Mouse (Mus musculus) embryonic facial prominence, embryonic 11.5 days (tissue): Measurements from ENCODE around the gene 4930518I15Rik. TPM values are rescaled to one million over a fixed set of nuclear protein-coding genes. Genes with fewer than 3 reads are reported as not detected.

Source experiments
- ATAC-seq: fragments of 200-750 bp; cut with Nextera tagmentation; replicated peaks from 2 replicates; pipeline ENCODE4 v1.8.0; 2017; ENCODE audit warnings: low read depth; ENCODE audit not compliant: insufficient number of reproducible peaks, low FRiP score, low TSS enrichment
- DNase-seq: peaks from one replicate; pipeline ENCODE4 v3.0.0-alpha.2; 2015; ENCODE audit warnings: low spot score
- H3K27ac ChIP-seq: fragments of 300-500 bp; sonication (generic); replicated peaks from 2 replicates; pipeline ENCODE4 v1.5.1; 2014; ENCODE audit warnings: mild to moderate bottlenecking, low read depth, low read length, control low read depth
- H3K27me3 ChIP-seq: fragments of 300-500 bp; sonication (generic); 2 replicates; pipeline ENCODE4 v1.6.1; 2014; ENCODE audit warnings: mild to moderate bottlenecking, low read length, moderate library complexity, mixed read lengths; ENCODE audit not compliant: control insufficient read depth, insufficient read depth
- H3K36me3 ChIP-seq: fragments of 300-500 bp; sonication (generic); replicated peaks from 2 replicates; pipeline ENCODE4 v1.6.1; 2014; ENCODE audit warnings: low read depth, mild to moderate bottlenecking, low read length, moderate library complexity, mixed read lengths; ENCODE audit not compliant: control insufficient read depth, insufficient read depth
- H3K4me1 ChIP-seq: fragments of 300-500 bp; sonication (generic); 2 replicates; pipeline ENCODE4 v1.6.1; 2014; ENCODE audit warnings: low read length, mixed read lengths; ENCODE audit not compliant: control insufficient read depth, insufficient read depth
- H3K4me2 ChIP-seq: fragments of 300-500 bp; sonication (generic); 2 replicates; pipeline ENCODE4 v1.6.1; 2014; ENCODE audit warnings: low read depth, mild to moderate bottlenecking, control low read depth, low read length, moderate library complexity
- H3K4me3 ChIP-seq: fragments of 300-500 bp; sonication (generic); 2 replicates; pipeline ENCODE4 v1.5.1; 2014; ENCODE audit warnings: low read depth, low read length, control low read depth
- H3K9ac ChIP-seq: fragments of 300-500 bp; sonication (generic); replicated peaks from 2 replicates; pipeline ENCODE4 v1.6.1; 2014; ENCODE audit warnings: mild to moderate bottlenecking, control low read depth, low read length
- H3K9me3 ChIP-seq: fragments of 300-500 bp; sonication (generic); replicated peaks from 2 replicates; pipeline ENCODE4 v1.6.1; 2016; ENCODE audit warnings: mild to moderate bottlenecking, low read length, inconsistent platforms, mixed read lengths; ENCODE audit not compliant: control insufficient read depth
- WGBS: fragments of 180-500 bp; shearing (Covaris S2); extraction: QIAGEN DNeasy Blood & Tissue Kit; methylation state at CpG from one replicate; pipeline ENCODE4 v1.1.7; 2014; 5-methylcytosine and 5-hydroxymethylcytosine counted together
- polyA plus RNA-seq: library from polyadenylated mRNA; unstranded; fragments of >200 nt; fragmentation: Nextera tagmentation; extraction: Ambion mirVana; gene quantifications from 2 replicates; pipeline ENCODE4 v1.2.1, GENCODE M21; 2014

4930518I15Rik gene
- polyA plus RNA-seq, 1 experiment from 2014 or later = 4.3 TPM

DNA sequence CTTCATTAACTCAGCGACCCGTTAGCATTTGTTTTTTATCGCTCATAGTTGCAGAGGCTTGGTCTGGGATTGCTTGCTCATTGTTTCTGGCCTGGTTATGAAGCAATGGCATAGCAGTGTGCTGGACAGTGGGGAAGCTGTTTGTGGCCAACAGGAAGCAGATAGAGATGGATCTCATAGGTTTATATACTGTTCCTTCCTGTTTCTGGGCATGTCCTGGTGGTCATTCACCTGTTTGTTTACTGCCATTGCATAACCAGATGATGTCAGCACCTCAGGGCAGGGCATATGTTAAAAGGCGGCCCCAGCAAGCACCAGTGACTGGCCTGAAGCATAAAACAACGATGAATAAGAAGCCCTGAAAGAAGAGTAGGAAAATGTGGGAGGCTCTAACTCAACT lies 7.2 kb downstream of the 4930518I15Rik start:
- H3K4me3 ChIP-seq = no peak overlapping the region
- H3K27ac ChIP-seq = no peak overlapping the region
- no peak overlapping the region for H3K4me2 ChIP-seq
- no peaks in the 10 kb centered on the region; the same call in 1 of the 2 replicates for H3K4me1 ChIP-seq
- 92% methylated on average over 5 of the region's 5 CpGs for WGBS
- no peak for ATAC-seq
- H3K9me3 ChIP-seq = no peaks in the 10 kb centered on the region
- no peak for DNase-seq
- H3K9ac ChIP-seq = no peak overlapping the region
- peaks cover 14% of the 10 kb centered on the region for H3K36me3 ChIP-seq
- no peaks in the 10 kb centered on the region for H3K27me3 ChIP-seq

DNA sequence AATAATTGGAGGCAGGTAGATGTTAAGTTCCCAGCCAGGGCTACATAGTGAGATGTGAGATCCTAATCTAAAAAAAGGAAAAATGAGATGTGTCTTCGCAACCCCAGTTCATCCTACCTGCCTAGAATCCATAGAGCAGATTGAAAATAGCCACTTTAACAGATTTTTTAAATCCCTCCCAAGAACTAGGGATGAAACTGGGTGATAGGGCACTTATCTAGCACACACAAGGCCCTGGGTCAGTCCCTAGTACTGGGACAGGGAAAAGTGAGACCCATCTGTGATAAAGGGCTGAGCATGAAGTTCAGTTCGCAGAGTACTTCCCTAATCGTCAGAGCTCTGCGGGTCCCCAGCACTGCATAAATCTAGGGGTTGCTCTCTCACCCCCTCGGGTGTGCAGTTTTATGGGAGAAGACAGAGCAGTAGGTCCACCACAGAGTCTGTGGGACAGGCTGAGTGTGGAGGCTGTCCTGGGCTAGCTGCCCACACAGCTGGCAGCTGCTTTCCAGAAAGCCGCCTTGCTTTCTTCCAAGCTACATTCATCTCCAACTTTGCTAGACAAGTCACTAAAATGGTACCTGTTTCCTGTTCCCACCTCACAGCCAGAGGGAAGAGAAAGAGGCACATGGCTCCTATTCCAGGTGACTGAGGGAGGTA lies 9.1 kb downstream of the 4930518I15Rik start:
- Histone ChIP-seq H3K9ac (no peak overlapping the region), H3K9me3 (no peaks in the 10 kb centered on the region), H3K27me3 (no peaks in the 10 kb centered on the region), H3K4me2 (no peak overlapping the region), H3K4me3 (no peak overlapping the region), H3K27ac (no peak overlapping the region), H3K4me1 (peaks cover 5% of the 10 kb centered on the region), H3K36me3 (peaks cover 14% of the 10 kb centered on the region)
- WGBS = 87% methylated on average over 6 of the region's 6 CpGs
- ATAC-seq (no peak), DNase-seq (no peak)

- peaks cover 14% of the 10 kb centered on the region for H3K36me3 ChIP-seq
- no peak overlapping the region for H3K9ac ChIP-seq
- H3K27me3 ChIP-seq = no peaks in the 10 kb centered on the region
- H3K27ac ChIP-seq = no peak overlapping the region
- H3K9me3 ChIP-seq = no peaks in the 10 kb centered on the region
- no peak overlapping the region for H3K4me3 ChIP-seq
- no peak overlapping the region for H3K4me2 ChIP-seq
- 64% methylated on average over 6 of the region's 6 CpGs for WGBS
- no peak for ATAC-seq
- no peak for DNase-seq
- H3K4me1 ChIP-seq = peaks cover 5% of the 10 kb centered on the region
Observed at GRCm38 (mm10) chr2:156847653-156848052, 10.1 kb downstream of the 4930518I15Rik start.

- Histone ChIP-seq H3K4me2 (no peak overlapping the region), H3K27me3 (no peaks in the 10 kb centered on the region), H3K36me3 (peaks cover 3% of the 10 kb centered on the region), H3K9ac (no peak overlapping the region), H3K9me3 (no peaks in the 10 kb centered on the region), H3K4me3 (no peak overlapping the region), H3K4me1 (peaks cover 7% of the 10 kb centered on the region), H3K27ac (peak overlapping the region; percentile 35; the same call in 1 of the 2 replicates)
- DNase-seq (peak; percentile 36), ATAC-seq (no peak)
- 26% methylated on average over 10 of the region's 10 CpGs for WGBS
Observed at GRCm38 (mm10) chr2:156844715-156845114, 13.0 kb downstream of the 4930518I15Rik start.

GRCm38 (mm10) chr2:156843331-156843730 lies 14.4 kb downstream of the 4930518I15Rik start:
- DNase-seq (no peak), ATAC-seq (no peak)
- Histone ChIP-seq H3K9ac (no peak overlapping the region), H3K4me1 (peaks cover 7% of the 10 kb centered on the region), H3K4me2 (no peak overlapping the region), H3K9me3 (no peaks in the 10 kb centered on the region), H3K4me3 (no peak overlapping the region), H3K36me3 (peaks cover 3% of the 10 kb centered on the region), H3K27ac (no peak overlapping the region), H3K27me3 (no peaks in the 10 kb centered on the region)
- 69% methylated on average over 10 of the region's 10 CpGs for WGBS

DNA sequence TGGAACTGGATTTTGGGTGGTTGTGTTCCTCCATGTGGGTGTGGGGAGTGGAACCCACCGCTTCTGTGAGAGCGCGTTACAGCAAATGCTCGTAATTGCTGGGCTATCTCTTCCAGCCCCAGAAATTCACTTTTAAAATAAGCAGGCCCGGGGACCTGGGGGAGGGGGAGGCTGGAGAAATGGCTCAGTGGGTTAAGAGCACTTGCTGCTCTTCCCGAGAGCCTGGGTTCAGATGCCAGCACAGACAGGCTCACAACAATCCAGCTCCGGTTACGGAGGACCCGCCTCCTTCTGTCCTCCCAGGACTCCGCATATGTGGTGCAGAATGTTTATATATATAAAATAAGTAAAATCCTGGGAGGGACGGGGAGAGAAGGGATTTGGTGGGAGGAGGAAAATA lies 15.0 kb downstream of the 4930518I15Rik start:
- peaks cover 3% of the 10 kb centered on the region for H3K36me3 ChIP-seq
- H3K9me3 ChIP-seq = no peaks in the 10 kb centered on the region
- H3K27me3 ChIP-seq = no peaks in the 10 kb centered on the region
- H3K4me3 ChIP-seq = peak overlapping the region; percentile 95
- peaks cover 7% of the 10 kb centered on the region for H3K4me1 ChIP-seq
- DNase-seq (peak; percentile 59), ATAC-seq (no peak)
- 6% methylated on average over 11 of the region's 11 CpGs for WGBS
- H3K4me2 ChIP-seq = peak overlapping the region; percentile 96
- peak overlapping the region; percentile 95 for H3K9ac ChIP-seq
- peak overlapping the region; percentile 66; the same call in 1 of the 2 replicates for H3K27ac ChIP-seq

GRCm38 (mm10) chr2:156841841-156842706 lies 15.7 kb downstream of the 4930518I15Rik start:
- ATAC-seq (no peak), DNase-seq (peak; percentile 57)

More at GRCm38 (mm10) chr2:156841841-156842706, 15.7 kb downstream of the 4930518I15Rik start:
- peak overlapping the region; percentile 95 for H3K4me3 ChIP-seq
- no peaks in the 10 kb centered on the region for H3K9me3 ChIP-seq
- 3% methylated on average over 19 of the region's 20 CpGs for WGBS
- peak overlapping the region; percentile 66 for H3K27ac ChIP-seq
- peaks cover 3% of the 10 kb centered on the region for H3K36me3 ChIP-seq
- peaks cover 7% of the 10 kb centered on the region for H3K4me1 ChIP-seq
- H3K9ac ChIP-seq = peak overlapping the region; percentile 95
- no peaks in the 10 kb centered on the region for H3K27me3 ChIP-seq
- H3K4me2 ChIP-seq = peak overlapping the region; percentile 96
